Mouse (Mus musculus) liver, embryonic 11.5 days (tissue): Measurements from ENCODE around the gene Mxra7. TPM values are rescaled to one million over a fixed set of nuclear protein-coding genes. Genes with fewer than 3 reads are reported as not detected.
A peak's percentile ranks its signal among the peaks of the same experiment; 100 is the strongest.

Source experiments
- ATAC-seq: fragments of 200-750 bp; cut with Nextera tagmentation; replicated peaks from 2 replicates; pipeline ENCODE4 v1.8.0; 2017; ENCODE audit warnings: moderate number of reproducible peaks, mild to moderate bottlenecking, moderate TSS enrichment, moderate library complexity; ENCODE audit not compliant: low FRiP score
- DNase-seq: peaks from one replicate; pipeline ENCODE4 v3.0.0-alpha.2; 2017; ENCODE audit warnings: low spot score
- H3K27ac ChIP-seq: fragments of 300-500 bp; sonication (generic); 2 replicates; pipeline ENCODE4 v1.5.1; 2014; ENCODE audit warnings: mild to moderate bottlenecking, low read depth, low read length, control low read depth
- H3K27me3 ChIP-seq: fragments of 300-500 bp; sonication (generic); replicated peaks from 2 replicates; pipeline ENCODE4 v1.6.1; 2014; ENCODE audit warnings: low read length, mixed read lengths; ENCODE audit not compliant: control insufficient read depth, insufficient read depth
- H3K36me3 ChIP-seq: fragments of 300-500 bp; sonication (generic); 2 replicates; pipeline ENCODE4 v1.6.1; 2014; ENCODE audit warnings: mild to moderate bottlenecking, low read length, moderate library complexity, mixed read lengths; ENCODE audit not compliant: control insufficient read depth, insufficient read depth
- H3K4me1 ChIP-seq: fragments of 300-500 bp; sonication (generic); replicated peaks from 2 replicates; pipeline ENCODE4 v1.6.1; 2014; ENCODE audit warnings: low read length, mixed read lengths; ENCODE audit not compliant: control insufficient read depth, insufficient read depth
- H3K4me2 ChIP-seq: fragments of 300-500 bp; sonication (generic); 2 replicates; pipeline ENCODE4 v1.6.1; 2014; ENCODE audit warnings: mild to moderate bottlenecking, control low read depth, moderate library complexity
- H3K4me3 ChIP-seq: fragments of 300-500 bp; sonication (generic); 2 replicates; pipeline ENCODE4 v1.5.1; 2014; ENCODE audit warnings: low read depth, low read length, control low read depth
- H3K9ac ChIP-seq: fragments of 300-500 bp; sonication (generic); 2 replicates; pipeline ENCODE4 v1.6.1; 2014; ENCODE audit warnings: low read depth, low read length, control low read depth
- H3K9me3 ChIP-seq: fragments of 300-500 bp; sonication (generic); 2 replicates; pipeline ENCODE4 v1.6.1; 2016; ENCODE audit warnings: low read length, inconsistent platforms, mixed read lengths; ENCODE audit not compliant: control insufficient read depth
- WGBS: fragments of 180-500 bp; shearing (Covaris S2); extraction: QIAGEN DNeasy Blood & Tissue Kit; methylation state at CpG from one replicate; pipeline ENCODE4 v1.1.7; 2014; 5-methylcytosine and 5-hydroxymethylcytosine counted together
- polyA plus RNA-seq: library from polyadenylated mRNA; unstranded; fragments of >200 nt; fragmentation: Nextera tagmentation; extraction: Ambion mirVana; gene quantifications from 2 replicates; pipeline ENCODE4 v1.2.1, GENCODE M21; 2014

Mxra7 gene
- polyA plus RNA-seq, 1 experiment from 2014 or later: 9.3 TPM

- Histone ChIP-seq H3K4me1 (no peaks in the 10 kb centered on the region), H3K9me3 (no peaks in the 10 kb centered on the region), H3K9ac (no peak overlapping the region), H3K36me3 (no peaks in the 10 kb centered on the region), H3K27ac (no peak overlapping the region), H3K4me2 (no peak overlapping the region), H3K27me3 (no peaks in the 10 kb centered on the region), H3K4me3 (no peak overlapping the region)
- ATAC-seq (no peak), DNase-seq (no peak)
- WGBS: 85% methylated on average over 5 of the region's 5 CpGs
Measured at GRCm38 (mm10) chr11:116799364-116799763, 28.5 kb downstream of the Mxra7 start.

- Histone ChIP-seq H3K36me3 (no peaks in the 10 kb centered on the region), H3K9ac (no peak overlapping the region), H3K4me2 (no peak overlapping the region), H3K4me3 (no peak overlapping the region), H3K27ac (no peak overlapping the region), H3K9me3 (no peaks in the 10 kb centered on the region), H3K27me3 (no peaks in the 10 kb centered on the region), H3K4me1 (no peaks in the 10 kb centered on the region)
- DNase-seq: no peak
- WGBS: 86% methylated on average over 10 of the region's 10 CpGs
- ATAC-seq: no peak
Measured at GRCm38 (mm10) chr11:116784221-116784620, 43.6 kb downstream of the Mxra7 start.

- ATAC-seq (peak; percentile 78), DNase-seq (no peak)
- Histone ChIP-seq H3K27ac (no peak overlapping the region), H3K9me3 (no peaks in the 10 kb centered on the region), H3K9ac (no peak overlapping the region), H3K4me1 (no peaks in the 10 kb centered on the region), H3K4me3 (no peak overlapping the region), H3K27me3 (no peaks in the 10 kb centered on the region), H3K36me3 (no peaks in the 10 kb centered on the region), H3K4me2 (peak overlapping the region; percentile 6; the same call in 1 of the 2 replicates)
- 38% methylated on average over 9 of the region's 9 CpGs for WGBS
Measured at GRCm38 (mm10) chr11:116782737-116783145, 45.1 kb downstream of the Mxra7 start.

- no peaks in the 10 kb centered on the region for H3K36me3 ChIP-seq
- ATAC-seq: no peak
- H3K27me3 ChIP-seq: no peaks in the 10 kb centered on the region
- H3K4me2 ChIP-seq: no peak within 1 kb of the TSS
- no peak within 1 kb of the TSS for H3K9ac ChIP-seq
- H3K4me3 ChIP-seq: no peak within 1 kb of the TSS
- H3K4me1 ChIP-seq: no peaks in the 10 kb centered on the region
- no peak for DNase-seq
- H3K9me3 ChIP-seq: no peaks in the 10 kb centered on the region
- 81% methylated on average over 7 of the region's 7 CpGs for WGBS
- H3K27ac ChIP-seq: no peak within 1 kb of the TSS
Measured at GRCm38 (mm10) chr11:116775407-116775806, 52.4 kb downstream of the Mxra7 start, which contains the start of gene St6galnac1. TSS of gene St6galnac1 (minus strand) at chr11:116775507.

GRCm38 (mm10) chr11:116773205-116773604 is 54.6 kb downstream of the Mxra7 start:
- no peaks in the 10 kb centered on the region for H3K27me3 ChIP-seq
- H3K27ac ChIP-seq: no peak overlapping the region
- ATAC-seq: no peak
- no peak overlapping the region for H3K9ac ChIP-seq
- H3K36me3 ChIP-seq: no peaks in the 10 kb centered on the region
- H3K4me3 ChIP-seq: no peak overlapping the region
- no peak for DNase-seq
- H3K4me2 ChIP-seq: no peak overlapping the region
- no peaks in the 10 kb centered on the region for H3K4me1 ChIP-seq
- 37% methylated on average over 2 of the region's 2 CpGs for WGBS
- no peaks in the 10 kb centered on the region for H3K9me3 ChIP-seq

GRCm38 (mm10) chr11:116769873-116770272 is 58.0 kb downstream of the Mxra7 start:
- H3K9ac ChIP-seq: no peak overlapping the region
- H3K9me3 ChIP-seq: no peaks in the 10 kb centered on the region
- H3K4me3 ChIP-seq: no peak overlapping the region
- ATAC-seq: no peak
- whole genome bisulfite sequencing: 82% methylated on average over 5 of the region's 5 CpGs
- no peak overlapping the region for H3K27ac ChIP-seq
- no peak overlapping the region for H3K4me2 ChIP-seq
- no peaks in the 10 kb centered on the region for H3K4me1 ChIP-seq
- DNase-seq: no peak
- H3K36me3 ChIP-seq: no peaks in the 10 kb centered on the region
- no peaks in the 10 kb centered on the region for H3K27me3 ChIP-seq

GRCm38 (mm10) chr11:116764946-116765345 is 62.9 kb downstream of the Mxra7 start:
- ATAC-seq: no peak
- Histone ChIP-seq H3K4me1 (no peaks in the 10 kb centered on the region), H3K27ac (no peak overlapping the region), H3K27me3 (no peaks in the 10 kb centered on the region), H3K4me3 (no peak overlapping the region), H3K36me3 (no peaks in the 10 kb centered on the region), H3K4me2 (no peak overlapping the region), H3K9me3 (no peaks in the 10 kb centered on the region), H3K9ac (no peak overlapping the region)
- DNase-seq: no peak
- 81% methylated on average over 2 of the region's 2 CpGs for WGBS

GRCm38 (mm10) chr11:116764346-116764745 is 63.5 kb downstream of the Mxra7 start:
- DNase-seq: no peak
- H3K27ac ChIP-seq: no peak overlapping the region
- no peak overlapping the region for H3K9ac ChIP-seq
- no peaks in the 10 kb centered on the region for H3K9me3 ChIP-seq
- WGBS: 91% methylated on average over 7 of the region's 7 CpGs
- no peaks in the 10 kb centered on the region for H3K27me3 ChIP-seq
- H3K36me3 ChIP-seq: no peaks in the 10 kb centered on the region
- H3K4me2 ChIP-seq: no peak overlapping the region
- H3K4me1 ChIP-seq: no peaks in the 10 kb centered on the region
- H3K4me3 ChIP-seq: no peak overlapping the region
- ATAC-seq: no peak

- H3K4me3 ChIP-seq: no peak overlapping the region
- WGBS: 78% methylated on average over 4 of the region's 4 CpGs
- no peak for DNase-seq
Measured at GRCm38 (mm10) chr11:116755191-116755590, 72.7 kb downstream of the Mxra7 start.

More at GRCm38 (mm10) chr11:116755191-116755590, 72.7 kb downstream of the Mxra7 start:
- no peak overlapping the region for H3K27ac ChIP-seq
- ATAC-seq: no peak
- H3K9me3 ChIP-seq: no peaks in the 10 kb centered on the region
- no peaks in the 10 kb centered on the region for H3K27me3 ChIP-seq
- H3K4me2 ChIP-seq: no peak overlapping the region
- H3K9ac ChIP-seq: no peak overlapping the region
- no peaks in the 10 kb centered on the region for H3K4me1 ChIP-seq
- H3K36me3 ChIP-seq: no peaks in the 10 kb centered on the region
